In genomic region chr5:135233166-135233920, GRCm38 (mm10) we compare ENCODE assay signal across 26 mouse cellular contexts. TPM values are rescaled to one million over a fixed set of nuclear protein-coding genes. Genes with fewer than 3 reads are reported as not detected.
DNase-seq lines count a peak whose midpoint lies in the region; ATAC-seq and TF ChIP-seq lines count a peak whose summit lies in the region.
"Had no signal": no experiment of that assay in that cellular context is flagged by ENCODE, and none has a peak within 500 bp of the region (broad histone marks: within the 10 kb centered on the region; RNA-seq: fewer than 3 reads in every experiment).

No protein-coding gene starts in this region.

- no peaks in the 10 kb centered on the region for H3K9me3 ChIP-seq in limb, embryonic 14.5 days (ENCODE audit: control insufficient read depth, low read length)
- no peaks in the 10 kb centered on the region for H3K9me3 ChIP-seq in limb, embryonic 10.5 days (replicated peaks)
- no peaks in the 10 kb centered on the region for H3K9me3 ChIP-seq in forebrain, postnatal 0 days (ENCODE audit: low read length)
- H3K9me3 ChIP-seq: embryonic facial prominence, embryonic 12.5 days; forebrain, embryonic 12.5 days; G1E; hindbrain, embryonic 12.5 days; limb, embryonic 12.5 days; liver, embryonic 15.5 days; midbrain, embryonic 15.5 days; neural tube, embryonic 12.5 days had no signal

- H3K4me3 ChIP-seq in gastrocnemius, adult 2 months, result no peak overlapping the region
- H3K4me3 ChIP-seq in limb, embryonic 14.5 days (replicated peaks; ENCODE audit: low read length), result no peak overlapping the region
- no peak overlapping the region for H3K4me3 ChIP-seq in limb, embryonic 10.5 days
- no peak overlapping the region for H3K4me3 ChIP-seq in forebrain, postnatal 0 days (ENCODE audit: low read depth, low read length)
- H3K4me3 ChIP-seq: embryonic facial prominence, embryonic 12.5 days; forebrain, embryonic 12.5 days; hindbrain, embryonic 12.5 days; limb, embryonic 12.5 days; liver, embryonic 15.5 days; midbrain, embryonic 15.5 days; neural tube, embryonic 12.5 days had no signal

- peaks cover 96% of the 10 kb centered on the region for H3K36me3 ChIP-seq in limb, embryonic 14.5 days (ENCODE audit: control insufficient read depth, insufficient read depth, low read length)
- H3K36me3 ChIP-seq in limb, embryonic 10.5 days, result peaks cover 97% of the 10 kb centered on the region
- H3K36me3 ChIP-seq in forebrain, postnatal 0 days (ENCODE audit: insufficient read depth), result peaks cover 66% of the 10 kb centered on the region

- no peak overlapping the region for H3K9ac ChIP-seq in limb, embryonic 14.5 days (ENCODE audit: low read depth, low read length, severe bottlenecking)
- H3K9ac ChIP-seq in forebrain, postnatal 0 days, result no peak overlapping the region
- H3K9ac ChIP-seq: embryonic facial prominence, embryonic 12.5 days; forebrain, embryonic 12.5 days; hindbrain, embryonic 12.5 days; limb, embryonic 12.5 days; liver, embryonic 15.5 days; midbrain, embryonic 15.5 days; neural tube, embryonic 12.5 days had no signal

- TF ChIP-seq POLR2A in limb, embryonic 14.5 days (IDR thresholded peaks at IDR 0.05; ENCODE audit: borderline replicate concordance, extremely low read depth, insufficient read depth, insufficient read length), result no peak

- H3K4me2 ChIP-seq in limb, embryonic 14.5 days (replicated peaks; ENCODE audit: low read depth, low read length, severe bottlenecking), result no peak overlapping the region
- H3K4me2 ChIP-seq in forebrain, postnatal 0 days (ENCODE audit: low read depth), result no peak overlapping the region
- H3K4me2 ChIP-seq: embryonic facial prominence, embryonic 12.5 days; forebrain, embryonic 12.5 days; hindbrain, embryonic 12.5 days; limb, embryonic 12.5 days; liver, embryonic 15.5 days; midbrain, embryonic 15.5 days; neural tube, embryonic 12.5 days had no signal

- peak overlapping the region; percentile 81 for H3K27ac ChIP-seq in gastrocnemius, adult 2 months
- 0 out of 2 replicates have a peak overlapping the region, but pooled peaks have one; percentile 5 for H3K27ac ChIP-seq in limb, embryonic 14.5 days (replicated peaks; ENCODE audit: low read depth, low read length)
- no peak overlapping the region for H3K27ac ChIP-seq in limb, embryonic 10.5 days
- H3K27ac ChIP-seq in forebrain, postnatal 0 days (ENCODE audit: low read depth, low read length), result no peak overlapping the region
- H3K27ac ChIP-seq: embryonic facial prominence, embryonic 12.5 days; forebrain, embryonic 12.5 days; hindbrain, embryonic 12.5 days; limb, embryonic 12.5 days; liver, embryonic 15.5 days; macrophage; midbrain, embryonic 15.5 days; neural tube, embryonic 12.5 days had no signal

- TF ChIP-seq CTCF in gastrocnemius, adult 2 months (IDR thresholded peaks at IDR 0.05), result no peak
- no peak for TF ChIP-seq CTCF in forebrain, postnatal 0 days (IDR thresholded peaks at IDR 0.05; ENCODE audit: low read depth)

- peak; percentile 53 for DNase-seq in gastrocnemius, adult 2 months
- no peak for DNase-seq in gastrocnemius, postnatal 14 days
- DNase-seq in limb, embryonic 14.5 days (ENCODE audit: low spot score), result no peak
- DNase-seq in limb, embryonic 10.5 days (ENCODE audit: low spot score), result no peak
- DNase-seq in adrenal gland, postnatal 36 days, result peak; percentile 65 to 73
- DNase-seq in forebrain, postnatal 0 days, result no peak
- DNase-seq in thymus, postnatal 10 days (ENCODE audit: low spot score in 2 of 2), result no peak
- DNase-seq: B cell, adult 2 months; cerebellum, adult 2 months; cerebellum, postnatal 25 days; layer of hippocampus, postnatal 36 days; retina, postnatal 1 day; right cerebral cortex, postnatal 25 days; spleen, adult 18-20 months; thymus, postnatal 14 days had no signal

- ATAC-seq in limb, embryonic 14.5 days (ENCODE audit: low FRiP score, low read depth), result no peak
- no peak for ATAC-seq in forebrain, postnatal 0 days
- ATAC-seq: intestine, postnatal 0 days; midbrain, embryonic 15.5 days had no signal

- intact Hi-C loops in gastrocnemius, adult 2 months (cut with DNase I), result loop anchor here (10.0 kb wide), 1 partner anchor 131 kb away; the partner anchor contains the start of gene Nsun5
- intact Hi-C loops in gastrocnemius, postnatal 14 days (cut with DNase I; ENCODE audit: low total_unique reads), result no loop called here

- no peaks in the 10 kb centered on the region for H3K4me1 ChIP-seq in limb, embryonic 14.5 days (ENCODE audit: control insufficient read depth, insufficient read depth, low read length)
- no peaks in the 10 kb centered on the region for H3K4me1 ChIP-seq in limb, embryonic 10.5 days
- no peaks in the 10 kb centered on the region for H3K4me1 ChIP-seq in forebrain, postnatal 0 days (ENCODE audit: insufficient read depth)
- H3K4me1 ChIP-seq: embryonic facial prominence, embryonic 12.5 days; forebrain, embryonic 12.5 days; hindbrain, embryonic 12.5 days; limb, embryonic 12.5 days; liver, embryonic 15.5 days; midbrain, embryonic 15.5 days; neural tube, embryonic 12.5 days had no signal

- WGBS in limb, embryonic 14.5 days, result 82% methylated on average over 8 of the region's 8 CpGs
- WGBS in limb, embryonic 10.5 days, result 92% methylated on average over 8 of the region's 8 CpGs
- 86% methylated on average over 8 of the region's 8 CpGs for WGBS in forebrain, postnatal 0 days

- no peaks in the 10 kb centered on the region for H3K27me3 ChIP-seq in limb, embryonic 14.5 days (ENCODE audit: control insufficient read depth, insufficient read depth, low read length)
- H3K27me3 ChIP-seq in limb, embryonic 10.5 days (ENCODE audit: low read depth, poor library complexity, severe bottlenecking), result no peaks in the 10 kb centered on the region
- no peaks in the 10 kb centered on the region for H3K27me3 ChIP-seq in forebrain, postnatal 0 days (ENCODE audit: insufficient read depth, low read length)
- H3K27me3 ChIP-seq: CH12.LX; embryonic facial prominence, embryonic 12.5 days; forebrain, embryonic 12.5 days; hindbrain, embryonic 12.5 days; limb, embryonic 12.5 days; liver, embryonic 15.5 days; midbrain, embryonic 15.5 days; neural tube, embryonic 12.5 days had no signal

RNA-seq across cellular contexts. Expression of gene Fzd9, which starts 17.7 kb away (rescaled TPM):
- total RNA-seq in gastrocnemius, adult 2 months (2021), result 10 to 100 TPM; 23.1 to 52.1 TPM
- total RNA-seq in gastrocnemius, postnatal 14 days (2021), result 10 to 100 TPM in 1 of 2 experiments, 1 to 10 TPM in 1; 9.9 to 12.1 TPM
- 31.2 and 50.0 TPM in 2 replicates for polyA plus RNA-seq in limb, embryonic 14.5 days (2012; rRNA removed)
- polyA plus RNA-seq in limb, embryonic 14.5 days (2014; fragmentation: Nextera tagmentation; extraction: Ambion mirVana), result 19.4 and 23.1 TPM in 2 replicates
- 0.25 and 1.7 TPM in 2 replicates for polyA plus RNA-seq in limb, embryonic 10.5 days (2016; fragmentation: Nextera tagmentation; extraction: Ambion mirVana)
- total RNA-seq in adrenal gland, postnatal 36 days (2021), result 1 to 10 TPM; 3.7 to 6.3 TPM
- 16.5 and 19.7 TPM in 2 replicates for total RNA-seq in forebrain, postnatal 0 days (2014; rRNA removed)
- polyA plus RNA-seq in forebrain, postnatal 0 days (2015; fragmentation: Nextera tagmentation; extraction: Ambion mirVana), result 14.2 and 16.6 TPM in 2 replicates
- total RNA-seq: CH12.LX, G1E had no signal
- polyA plus RNA-seq: macrophage had no signal

RNA-seq across cellular contexts. Expression of gene Baz1b, which starts 46.3 kb away (rescaled TPM):
- total RNA-seq in gastrocnemius, adult 2 months (2021), result 10 to 100 TPM; 32.7 to 36.8 TPM
- 10 to 100 TPM; 24.1 to 24.8 TPM for total RNA-seq in gastrocnemius, postnatal 14 days (2021)
- polyA plus RNA-seq in limb, embryonic 14.5 days (2012; rRNA removed), result 72.7 and 73.0 TPM in 2 replicates
- 52.3 and 58.8 TPM in 2 replicates for polyA plus RNA-seq in limb, embryonic 14.5 days (2014; fragmentation: Nextera tagmentation; extraction: Ambion mirVana)
- 58.1 and 68.3 TPM in 2 replicates for polyA plus RNA-seq in limb, embryonic 10.5 days (2016; fragmentation: Nextera tagmentation; extraction: Ambion mirVana)
- 10 to 100 TPM; 72.1 to 90.4 TPM for total RNA-seq in adrenal gland, postnatal 36 days (2021)
- 44.4 and 51.6 TPM in 2 replicates for total RNA-seq in forebrain, postnatal 0 days (2014; rRNA removed)
- 11.1 and 15.0 TPM in 2 replicates for polyA plus RNA-seq in forebrain, postnatal 0 days (2015; fragmentation: Nextera tagmentation; extraction: Ambion mirVana)

Comparison
In these comparisons a context has a peak if more than half of its experiments do, and no peak if none do; other contexts are left out.
1. DNase-seq: peak in gastrocnemius, adult 2 months (single experiment) and adrenal gland, postnatal 36 days (2 of 2); none in gastrocnemius, postnatal 14 days (single experiment), limb, embryonic 14.5 days (single experiment), limb, embryonic 10.5 days (single experiment), forebrain, postnatal 0 days (single experiment) and thymus, postnatal 10 days (0 of 2).
2. H3K27ac ChIP-seq: peak in gastrocnemius, adult 2 months (single experiment) and limb, embryonic 14.5 days (single experiment); none in limb, embryonic 10.5 days (single experiment) and forebrain, postnatal 0 days (single experiment).